Comparison of ENCODE assay signal across 14 mouse cellular contexts in genomic region chr2:59889699-59890098, GRCm38 (mm10).
"Had no signal": no experiment of that assay in that cellular context is flagged by ENCODE, and none has a peak within 500 bp of the region (broad histone marks: within the 10 kb centered on the region; RNA-seq: fewer than 3 reads in every experiment).

No protein-coding gene starts in this region.

- ATAC-seq: intestine, embryonic 16.5 days; liver, postnatal 0 days; lung, postnatal 0 days had no signal

- H3K4me2 ChIP-seq: kidney, embryonic 15.5 days; limb, embryonic 15.5 days; liver, embryonic 13.5 days; neural tube, embryonic 13.5 days had no signal

- H3K27ac ChIP-seq: kidney, embryonic 15.5 days; limb, embryonic 15.5 days; liver, embryonic 13.5 days; midbrain, embryonic 10.5 days; neural tube, embryonic 13.5 days had no signal

- H3K27me3 ChIP-seq: kidney, embryonic 15.5 days; limb, embryonic 15.5 days; liver, embryonic 13.5 days; neural tube, embryonic 13.5 days had no signal

- DNase-seq: kidney, adult 2 months; kidney, postnatal 14 days; liver, embryonic 13.5 days; liver, postnatal 0 days; midbrain, embryonic 14.5 days; right cerebral cortex, adult 18-20 months; right cerebral cortex, postnatal 25 days; thymus, postnatal 36 days had no signal

- H3K36me3 ChIP-seq: liver, embryonic 13.5 days had no signal

- H3K4me3 ChIP-seq: kidney, embryonic 15.5 days; limb, embryonic 15.5 days; liver, embryonic 13.5 days; midbrain, embryonic 10.5 days; neural tube, embryonic 13.5 days had no signal

- H3K9ac ChIP-seq: kidney, embryonic 15.5 days; limb, embryonic 15.5 days; liver, embryonic 13.5 days; liver, postnatal 0 days; neural tube, embryonic 13.5 days had no signal

- H3K4me1 ChIP-seq: kidney, embryonic 15.5 days; limb, embryonic 15.5 days; liver, embryonic 13.5 days; midbrain, embryonic 10.5 days; neural tube, embryonic 13.5 days had no signal

- H3K9me3 ChIP-seq: kidney, embryonic 15.5 days; limb, embryonic 15.5 days; liver, embryonic 13.5 days; midbrain, embryonic 10.5 days; neural tube, embryonic 13.5 days had no signal
